Mouse (Mus musculus) retina, adult 2 months (tissue): ENCODE results near the gene Htatsf1.

ENCODE experiments used
- DNase-seq: peaks from one replicate; pipeline ENCODE4 v3.0.0-alpha.2; 2012; ENCODE audit warnings: low read depth, low spot score

Htatsf1 gene

DNA sequence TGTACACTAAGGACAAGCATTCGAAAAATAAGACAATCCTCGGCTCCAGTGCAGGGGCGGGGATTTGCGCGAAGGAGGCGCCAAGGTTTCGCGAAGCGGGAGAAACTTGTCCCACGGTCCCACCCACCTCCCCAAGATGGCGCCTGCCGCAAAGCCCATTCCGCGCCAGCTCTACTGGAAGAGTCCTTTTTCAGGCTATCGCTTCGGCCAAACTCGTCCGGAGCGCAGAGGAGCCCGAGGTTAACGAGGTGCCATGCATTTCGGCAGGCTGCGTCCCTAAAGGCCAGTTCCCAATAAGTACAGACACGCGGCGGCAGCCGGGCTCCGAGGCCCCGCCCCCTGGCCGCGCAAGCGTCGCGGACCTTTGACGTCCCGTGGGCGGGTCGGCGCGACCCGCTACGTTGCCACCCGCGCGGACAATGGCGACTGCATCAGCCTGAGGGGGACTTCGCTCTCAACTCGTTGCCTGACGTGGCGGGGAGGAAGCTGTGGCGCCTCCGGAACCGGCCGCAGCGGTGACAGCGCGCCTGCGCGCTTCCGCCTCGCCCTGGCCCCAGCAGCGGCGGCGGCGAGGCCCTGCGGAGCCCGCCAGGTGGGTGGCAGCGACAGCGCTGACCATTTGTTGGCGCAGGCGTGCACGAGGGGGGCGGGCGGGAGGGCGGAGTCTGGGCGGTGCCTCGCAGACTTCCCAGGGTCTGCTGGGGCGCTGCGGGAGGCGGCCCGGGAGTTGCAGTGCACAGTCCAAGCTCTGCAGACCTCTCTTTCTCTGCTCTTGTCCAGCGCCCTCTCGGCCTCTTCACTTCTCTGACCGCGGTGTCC, at the start of gene Htatsf1:
Gene Htatsf1, plus strand, starts transcription at position 410 of the 819 bp plus-strand sequence.
- DNase-seq: peak; percentile 71

DNA sequence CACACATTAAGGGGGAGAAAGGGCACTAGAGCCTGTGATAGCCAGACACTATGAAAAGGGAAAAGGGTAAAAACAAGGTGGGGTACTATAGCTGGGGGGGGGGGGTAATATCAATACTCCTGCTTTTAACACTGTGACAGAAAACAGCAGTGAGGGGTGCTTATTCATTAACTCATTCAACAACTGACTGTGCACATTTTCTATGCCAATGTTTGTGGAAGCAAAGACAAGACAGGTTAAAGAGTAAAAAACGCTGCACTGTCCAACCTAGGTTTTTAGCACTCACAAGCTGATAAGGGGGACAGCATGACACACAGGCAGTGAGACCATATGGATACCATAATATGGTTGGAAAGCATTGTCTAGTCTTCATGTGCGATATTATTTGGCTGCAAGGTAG, 40.5 kb upstream of the Htatsf1 start:
- no peak for DNase-seq

DNA sequence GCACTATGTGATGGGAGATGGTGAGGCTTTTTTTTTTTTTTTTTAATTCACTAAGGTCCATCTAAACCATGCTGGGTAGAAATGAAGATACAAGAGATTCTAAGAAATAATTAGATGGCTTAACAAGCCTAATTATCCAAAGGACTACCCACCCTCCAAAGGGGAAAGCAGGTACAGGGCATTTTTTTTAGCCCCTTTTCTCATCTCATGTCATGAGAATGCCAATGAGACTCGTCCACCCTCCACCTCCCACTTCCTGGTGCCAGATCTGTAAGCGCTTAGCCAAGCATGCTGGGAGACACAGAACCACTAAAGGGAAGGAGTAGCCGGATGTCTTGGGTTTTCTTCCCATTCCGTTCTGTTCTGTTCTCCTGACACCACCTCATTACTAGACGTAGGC, 10.6 kb upstream of the Htatsf1 start, which contains the start of gene Brs3:
Gene Brs3, plus strand, starts transcription at position 301 of the 400 bp plus-strand sequence.
- DNase-seq: no peak

DNA sequence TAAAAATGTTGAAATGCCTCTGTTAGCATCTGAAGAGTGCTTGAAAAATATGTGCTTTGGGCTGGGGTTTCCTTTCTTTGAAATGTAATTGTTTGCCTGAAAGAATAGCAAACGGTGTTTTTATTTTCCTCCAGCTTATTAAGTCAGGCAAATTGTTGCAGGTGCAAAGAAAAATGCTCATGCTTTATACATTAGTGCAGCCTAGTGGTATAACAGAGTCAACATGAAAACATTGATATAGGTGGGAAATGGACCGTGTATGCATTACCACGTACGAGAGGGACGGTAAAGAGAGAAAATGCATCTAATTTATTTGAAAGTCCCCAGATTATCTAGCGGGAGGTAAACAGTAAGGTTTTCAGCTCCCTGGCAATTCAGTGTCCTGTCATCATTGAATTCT, 9.5 kb upstream of the Htatsf1 start:
- DNase-seq: no peak

DNA sequence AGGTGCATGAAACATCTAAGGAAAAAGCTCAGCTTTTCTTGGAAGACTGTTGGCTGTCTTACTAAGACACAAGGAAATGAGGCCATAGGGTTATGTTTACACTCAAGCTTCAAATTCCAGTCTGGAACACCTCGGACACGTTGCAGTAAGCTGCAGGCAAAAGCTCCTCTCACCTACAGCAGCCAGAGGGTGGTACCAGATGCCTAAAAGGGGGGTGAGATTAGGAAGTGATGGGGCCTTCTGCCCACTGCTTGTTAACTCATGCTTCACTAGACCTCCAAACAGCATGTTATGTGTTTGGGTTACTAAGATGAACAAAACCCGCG, 572 bp upstream of the Htatsf1 start:
- no peak for DNase-seq

DNA sequence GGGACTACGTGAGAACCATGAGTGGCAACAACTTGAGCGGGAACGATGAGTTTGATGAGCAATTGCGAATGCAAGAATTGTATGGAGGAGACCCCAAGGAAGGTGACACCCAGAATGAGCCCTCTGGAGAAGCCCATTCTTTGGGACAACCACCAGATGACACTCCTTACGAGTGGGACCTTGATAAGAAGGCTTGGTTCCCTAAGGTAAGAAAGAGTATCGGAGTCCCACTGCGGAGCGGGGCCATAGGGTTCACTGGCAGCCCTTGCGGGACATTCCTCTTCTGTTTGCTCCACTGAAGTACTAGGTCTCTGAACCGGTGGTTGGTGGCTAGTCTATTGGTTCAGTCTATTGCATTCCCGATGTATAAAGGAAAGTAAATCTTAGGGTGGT, 606 bp downstream of the Htatsf1 start:
- no peak for DNase-seq

DNA sequence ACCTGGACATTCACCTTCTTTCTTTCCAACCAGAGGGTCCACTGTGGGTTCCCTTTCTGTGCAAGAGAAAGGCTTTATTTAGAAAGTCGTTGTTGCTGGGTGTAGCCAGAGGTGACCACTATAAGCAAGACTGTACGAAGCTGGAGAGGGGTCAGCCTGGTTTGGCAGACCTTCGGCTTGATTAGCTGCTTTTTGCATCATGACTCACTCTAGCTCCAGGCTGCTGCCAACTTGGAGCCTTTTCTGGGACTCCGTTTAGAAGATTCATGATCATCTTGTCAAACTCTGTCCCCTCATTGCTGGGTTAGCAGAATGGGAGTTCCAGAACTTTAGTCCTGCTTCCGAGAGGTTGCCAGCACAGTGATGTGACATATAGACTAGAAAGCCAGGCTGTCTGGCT, 28.1 kb downstream of the Htatsf1 start:
- no peak for DNase-seq

DNA sequence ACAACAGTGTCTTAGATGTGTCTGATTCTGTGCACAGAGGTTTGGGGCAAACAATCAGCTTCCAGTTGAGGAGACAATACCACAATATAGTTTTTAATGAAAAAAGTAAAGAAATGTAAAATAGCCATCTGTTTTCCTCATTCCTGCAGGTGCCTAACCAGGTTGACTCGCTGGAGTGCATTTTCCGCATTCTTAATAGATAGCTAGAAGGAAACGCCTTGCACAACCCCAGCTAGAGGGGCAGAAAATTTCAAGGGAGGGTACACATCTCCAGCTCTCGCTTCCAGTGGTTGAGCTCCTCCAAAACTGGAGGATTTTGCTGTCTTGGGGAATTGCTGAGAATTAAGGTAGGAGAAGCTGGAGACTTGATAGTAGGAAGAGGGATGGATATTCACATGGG, 34.4 kb downstream of the Htatsf1 start, which contains the start of gene Vgll1:
Gene Vgll1, plus strand, starts transcription at position 301 of the 400 bp plus-strand sequence.
- DNase-seq: no peak

DNA sequence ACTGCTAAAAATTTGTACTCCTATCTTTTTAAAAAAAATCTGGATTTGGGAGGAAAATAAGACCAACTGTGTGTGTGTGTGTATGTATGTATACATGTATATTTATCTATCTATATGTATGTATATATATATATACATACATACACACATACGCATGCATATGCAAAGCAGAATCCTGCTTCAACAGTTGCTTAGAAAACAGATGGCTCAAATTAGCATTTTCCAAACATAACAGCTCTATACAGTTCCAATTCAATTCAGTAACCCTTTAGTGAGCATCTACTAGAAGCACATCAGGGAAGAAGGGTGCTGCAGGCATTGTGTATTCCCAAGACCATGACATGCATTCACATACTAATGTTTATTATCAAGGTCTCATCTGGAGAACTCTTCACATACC, 50.0 kb downstream of the Htatsf1 start:
- DNase-seq: no peak

DNA sequence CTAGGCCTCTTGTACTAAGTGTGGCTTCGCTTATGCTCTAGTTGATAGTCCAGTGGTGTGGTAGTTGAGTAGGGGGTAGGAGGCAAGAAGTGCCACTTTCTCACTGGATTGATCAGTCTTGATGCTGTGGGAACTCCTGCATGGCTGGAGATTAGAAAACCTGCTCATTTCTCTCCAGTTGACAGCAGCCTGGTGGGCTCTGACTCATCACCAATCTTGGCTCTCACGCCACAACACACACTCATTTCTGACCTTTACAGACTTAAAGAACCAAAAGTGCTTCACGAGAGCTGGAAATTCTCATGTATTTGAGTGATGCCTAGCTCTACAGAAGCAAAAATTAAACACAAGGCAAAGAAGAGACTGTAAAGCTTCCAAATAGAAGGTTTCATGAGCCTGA, 53.6 kb downstream of the Htatsf1 start:
- no peak for DNase-seq
